Mouse (Mus musculus) CH12.LX (cell line): ENCODE measurements around the gene Defa17. TPM values are rescaled to one million over a fixed set of nuclear protein-coding genes. Genes with fewer than 3 reads are reported as not detected.
"Not testable (repeated sequence)": the region's sequence is repeated elsewhere in the genome, so short reads cannot be mapped to it uniquely, and the experiment has no call there.

Experiments used
- DNase-seq: peaks from one replicate; pipeline ENCODE4 v3.0.0-alpha.2; 2013; ENCODE audit errors: extremely low read depth
- H3K27ac ChIP-seq: 2 replicates; pipeline ENCODE4 v1.5.1; 2012; ENCODE audit warnings: low read depth, mild to moderate bottlenecking, control low read depth, moderate library complexity; ENCODE audit not compliant: insufficient read depth
- H3K27me3 ChIP-seq: replicated peaks from 2 replicates; pipeline ENCODE3; 2012; ENCODE audit warnings: inconsistent platforms
- H3K36me3 ChIP-seq, 2 experiments: replicated peaks in 1 of 2; 2 replicates each; pipeline versions ENCODE3 to v1.6.1; 2012; ENCODE audit warnings: inconsistent platforms in 1 of 2, low read length in 1 of 2, mild to moderate bottlenecking in 1 of 2, mixed read lengths in 1 of 2, moderate library complexity in 1 of 2; ENCODE audit not compliant: control insufficient read depth in 1 of 2, insufficient read depth in 1 of 2
- H3K4me1 ChIP-seq, 2 experiments: 2 replicates each; pipeline ENCODE4 v1.6.1; 2012; ENCODE audit warnings: inconsistent platforms in 1 of 2, moderate library complexity in 1 of 2; ENCODE audit not compliant: insufficient read depth in 2 of 2, control insufficient read depth in 1 of 2
- H3K4me2 ChIP-seq: 2 replicates; pipeline ENCODE4 v1.6.1; 2012; ENCODE audit warnings: low read depth, mild to moderate bottlenecking, control low read depth; ENCODE audit not compliant: poor library complexity, insufficient read depth, severe bottlenecking
- H3K4me3 ChIP-seq, 3 experiments: fragments of 150-350 bp in 1 of 3; sonication (generic) in 1 of 3; replicated peaks in 1 of 3; 2 replicates each; pipeline versions ENCODE3 to v1.5.1; 2011 to 2012; ENCODE audit warnings: low read depth in 2 of 3, low read length in 2 of 3, mild to moderate bottlenecking in 2 of 3, moderate library complexity in 2 of 3, control low read depth in 1 of 3, improper control_type of control experiment in 1 of 3, inconsistent platforms in 1 of 3, mixed read lengths in 1 of 3; ENCODE audit not compliant: poor library complexity in 1 of 3
- H3K79me2 ChIP-seq: replicated peaks from 2 replicates; pipeline ENCODE4 v1.6.1; 2012; ENCODE audit warnings: mild to moderate bottlenecking, moderate library complexity; ENCODE audit not compliant: control insufficient read depth, poor library complexity, insufficient read depth, severe bottlenecking; ENCODE audit errors: extremely low read depth
- H3K9ac ChIP-seq: 2 replicates; pipeline ENCODE4 v1.6.1; 2012; ENCODE audit warnings: low read depth, mild to moderate bottlenecking, control low read depth, moderate library complexity; ENCODE audit not compliant: insufficient read depth
- H3K9me3 ChIP-seq: replicated peaks from 2 replicates; pipeline ENCODE3; 2012; ENCODE audit warnings: low read length, inconsistent platforms, mixed read lengths
- dilution Hi-C: fragments of 300-500 bp; cut with MboI; formaldehyde crosslinking; loops from 2 replicates; pipeline ENCODE4 v1.14.3; 2020; ENCODE audit warnings: low sequenced_read_pairs; ENCODE audit not compliant: extremely low pct_unique_long_range_greater_than_20kb, extremely low pct_ligation_motif_present
- in situ Hi-C: fragments of 300-500 bp; cut with MboI; formaldehyde crosslinking; loops from 3 replicates; pipeline ENCODE4 v1.14.3; 2019; ENCODE audit warnings: low sequenced_read_pairs, low pct_ligation_motif_present, low pct_unique_long_range_greater_than_20kb, mixed read lengths
- polyA plus RNA-seq: library from polyadenylated mRNA; unstranded; fragments of >175 nt; gene quantifications from 2 replicates; pipeline ENCODE4 v1.2.1, GENCODE M21; 2012; ENCODE audit warnings: low read depth; ENCODE audit not compliant: insufficient read length
- total RNA-seq, 2 experiments: library from RNA; depleted of rRNA; stranded (reverse); fragments of 300-350 nt in 1 of 2; fragments of >200 nt in 1 of 2; gene quantifications; 2 replicates each; pipeline ENCODE4 v1.2.3; 2012 to 2014

Defa17 gene
- total RNA-seq (2012; rRNA removed) (not detected in 2 replicates), total RNA-seq (2014; rRNA removed) (not detected in 2 replicates), polyA plus RNA-seq (not detected in 2 replicates)

GRCm38 (mm10) chr8:21655480-21655879, at the start of gene Defa17:
Gene Defa17 (plus strand): TSS chr8:21655780.
- H3K4me2 ChIP-seq, H3K9ac ChIP-seq, H3K27ac ChIP-seq, H3K79me2 ChIP-seq, dilution Hi-C loops, H3K36me3 ChIP-seq, H3K27me3 ChIP-seq, H3K4me3 ChIP-seq, DNase-seq, in situ Hi-C loops, H3K9me3 ChIP-seq, H3K4me1 ChIP-seq: not testable (repeated sequence)

- dilution Hi-C loops, H3K4me1 ChIP-seq, H3K4me2 ChIP-seq, in situ Hi-C loops, H3K9me3 ChIP-seq, H3K27ac ChIP-seq, H3K79me2 ChIP-seq, H3K9ac ChIP-seq, DNase-seq, H3K27me3 ChIP-seq, H3K36me3 ChIP-seq, H3K4me3 ChIP-seq: not testable (repeated sequence)
Measured at GRCm38 (mm10) chr8:21617883-21618282, 37.7 kb upstream of the Defa17 start, which contains the start of gene Defa26. Gene Defa26 (plus strand): TSS chr8:21618183.

DNA sequence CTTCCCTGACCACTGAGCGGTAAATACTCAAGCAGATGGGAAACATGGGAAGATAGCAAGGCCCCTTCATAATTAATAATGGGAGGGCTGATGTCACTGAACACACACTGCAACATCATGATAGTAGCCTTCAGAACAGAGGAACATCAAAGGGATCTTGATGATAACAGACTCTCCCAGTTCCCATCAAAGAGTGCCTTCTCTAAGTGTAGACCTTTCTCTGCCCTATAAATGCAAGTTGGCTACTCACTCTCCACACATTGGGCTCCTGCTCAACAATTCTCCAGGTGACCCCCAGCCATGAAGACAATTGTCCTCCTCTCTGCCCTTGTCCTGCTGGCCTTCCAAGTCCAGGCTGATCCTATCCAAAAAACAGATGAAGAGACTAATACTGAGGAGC, 9.9 kb downstream of the Defa17 start, which contains the start of gene Defa34:
Defa34 (plus strand) TSS at position 301 of the 400 bp plus-strand sequence.
- H3K36me3 ChIP-seq, dilution Hi-C loops, H3K79me2 ChIP-seq, H3K4me2 ChIP-seq, H3K4me1 ChIP-seq, H3K4me3 ChIP-seq, H3K9ac ChIP-seq, H3K9me3 ChIP-seq, in situ Hi-C loops, DNase-seq, H3K27ac ChIP-seq, H3K27me3 ChIP-seq: not testable (repeated sequence)

GRCm38 (mm10) chr8:21703545-21703944, 48.0 kb downstream of the Defa17 start, which contains the start of gene AY761184:
Gene AY761184 (minus strand): TSS chr8:21703645.
- H3K9me3 ChIP-seq, H3K4me1 ChIP-seq, H3K36me3 ChIP-seq, H3K27ac ChIP-seq, DNase-seq, H3K27me3 ChIP-seq, in situ Hi-C loops, H3K9ac ChIP-seq, H3K4me2 ChIP-seq, H3K79me2 ChIP-seq, dilution Hi-C loops, H3K4me3 ChIP-seq: not testable (repeated sequence)

Other genes starting within 250 kb of the Defa17 start
- gene Defa36, start 228.4 kb upstream of the Defa17 start, total RNA-seq (2012; rRNA removed): not detected in 2 replicates
- not detected in 2 replicates for gene Defa36, start 228.4 kb upstream of the Defa17 start, total RNA-seq (2014; rRNA removed)
- gene Defa36, start 228.4 kb upstream of the Defa17 start, polyA plus RNA-seq: not detected in 2 replicates
- not detected in 2 replicates for gene Gm7849, start 199.2 kb upstream of the Defa17 start, total RNA-seq (2012; rRNA removed)
- not detected in 2 replicates for gene Gm7849, start 199.2 kb upstream of the Defa17 start, total RNA-seq (2014; rRNA removed)
- gene Gm7849, start 199.2 kb upstream of the Defa17 start, polyA plus RNA-seq: not detected in 2 replicates
- not detected in 2 replicates for gene Defa20, start 146.5 kb upstream of the Defa17 start, total RNA-seq (2012; rRNA removed)
- gene Defa20, start 146.5 kb upstream of the Defa17 start, total RNA-seq (2014; rRNA removed): not detected in 2 replicates
- not detected in 2 replicates for gene Defa20, start 146.5 kb upstream of the Defa17 start, polyA plus RNA-seq
- not detected in 2 replicates for gene Defa32, start 126.7 kb upstream of the Defa17 start, total RNA-seq (2012; rRNA removed)
- not detected in 2 replicates for gene Defa32, start 126.7 kb upstream of the Defa17 start, total RNA-seq (2014; rRNA removed)
- not detected in 2 replicates for gene Defa32, start 126.7 kb upstream of the Defa17 start, polyA plus RNA-seq
- not detected in 2 replicates for gene Defa37, start 90.4 kb upstream of the Defa17 start, total RNA-seq (2012; rRNA removed)
- gene Defa37, start 90.4 kb upstream of the Defa17 start, total RNA-seq (2014; rRNA removed): not detected in 2 replicates
- gene Defa37, start 90.4 kb upstream of the Defa17 start, polyA plus RNA-seq: not detected in 2 replicates
- gene Defa28, start 72.8 kb upstream of the Defa17 start, total RNA-seq (2012; rRNA removed): not detected in 2 replicates
- not detected in 2 replicates for gene Defa28, start 72.8 kb upstream of the Defa17 start, total RNA-seq (2014; rRNA removed)
- gene Defa28, start 72.8 kb upstream of the Defa17 start, polyA plus RNA-seq: not detected in 2 replicates
- gene Gm7861, start 61.3 kb upstream of the Defa17 start, total RNA-seq (2012; rRNA removed): not detected in 2 replicates
- not detected in 2 replicates for gene Gm7861, start 61.3 kb upstream of the Defa17 start, total RNA-seq (2014; rRNA removed)
- not detected in 2 replicates for gene Gm7861, start 61.3 kb upstream of the Defa17 start, polyA plus RNA-seq
- gene Defa26, start 37.6 kb upstream of the Defa17 start, total RNA-seq (2012; rRNA removed): not detected in 2 replicates
- gene Defa26, start 37.6 kb upstream of the Defa17 start, total RNA-seq (2014; rRNA removed): not detected in 2 replicates
- not detected in 2 replicates for gene Defa26, start 37.6 kb upstream of the Defa17 start, polyA plus RNA-seq
- not detected in 2 replicates for gene Defa34, start 10.0 kb downstream of the Defa17 start, total RNA-seq (2012; rRNA removed)
- not detected in 2 replicates for gene Defa34, start 10.0 kb downstream of the Defa17 start, total RNA-seq (2014; rRNA removed)
- gene Defa34, start 10.0 kb downstream of the Defa17 start, polyA plus RNA-seq: not detected in 2 replicates
- not detected in 2 replicates for gene AY761184, start 47.9 kb downstream of the Defa17 start, total RNA-seq (2012; rRNA removed)
- not detected in 2 replicates for gene AY761184, start 47.9 kb downstream of the Defa17 start, total RNA-seq (2014; rRNA removed)
- gene AY761184, start 47.9 kb downstream of the Defa17 start, polyA plus RNA-seq: not detected in 2 replicates
- not detected in 2 replicates for gene Defa24, start 78.7 kb downstream of the Defa17 start, total RNA-seq (2012; rRNA removed)
- not detected in 2 replicates for gene Defa24, start 78.7 kb downstream of the Defa17 start, total RNA-seq (2014; rRNA removed)
- not detected in 2 replicates for gene Defa24, start 78.7 kb downstream of the Defa17 start, polyA plus RNA-seq
- not detected in 2 replicates for gene Defb50, start 167.8 kb downstream of the Defa17 start, total RNA-seq (2012; rRNA removed)
- gene Defb50, start 167.8 kb downstream of the Defa17 start, total RNA-seq (2014; rRNA removed): not detected in 2 replicates
- gene Defb50, start 167.8 kb downstream of the Defa17 start, polyA plus RNA-seq: not detected in 2 replicates
- gene Defb2, start 184.1 kb downstream of the Defa17 start, total RNA-seq (2012; rRNA removed): not detected in 2 replicates
- gene Defb2, start 184.1 kb downstream of the Defa17 start, total RNA-seq (2014; rRNA removed): not detected in 2 replicates
- gene Defb2, start 184.1 kb downstream of the Defa17 start, polyA plus RNA-seq: not detected in 2 replicates
- gene Defb10, start 203.1 kb downstream of the Defa17 start, total RNA-seq (2012; rRNA removed): not detected in 2 replicates
- not detected in 2 replicates for gene Defb10, start 203.1 kb downstream of the Defa17 start, total RNA-seq (2014; rRNA removed)
- not detected in 2 replicates for gene Defb10, start 203.1 kb downstream of the Defa17 start, polyA plus RNA-seq
- gene Defb9, start 229.6 kb downstream of the Defa17 start, total RNA-seq (2012; rRNA removed): not detected in 2 replicates
- gene Defb9, start 229.6 kb downstream of the Defa17 start, total RNA-seq (2014; rRNA removed): not detected in 2 replicates
- gene Defb9, start 229.6 kb downstream of the Defa17 start, polyA plus RNA-seq: not detected in 2 replicates